Mouse (Mus musculus): ENCODE results near the gene Nkx3-2.

The Nkx3-2 gene

GRCm38 (mm10) chr5:41762141-41762946 is 2.0 kb downstream of the Nkx3-2 start:
- DNase-seq (ENCODE audit: low read depth, low spot score): no peak

- no peak for DNase-seq (ENCODE audit: low read depth, low spot score)
These were observed 2.7 kb downstream of the Nkx3-2 start for GRCm38 (mm10) chr5:41761509-41762140.

GRCm38 (mm10) chr5:41760831-41761508 is 3.3 kb downstream of the Nkx3-2 start:
- DNase-seq (ENCODE audit: low read depth, low spot score): no peak

GRCm38 (mm10) chr5:41760071-41760470 is 4.2 kb downstream of the Nkx3-2 start:
- no peak for DNase-seq (ENCODE audit: low read depth, low spot score)

- no peak for DNase-seq (ENCODE audit: low read depth, low spot score)
These were observed 5.3 kb downstream of the Nkx3-2 start for GRCm38 (mm10) chr5:41758671-41759639.

- no peak for DNase-seq (ENCODE audit: low read depth, low spot score)
These were observed 7.0 kb downstream of the Nkx3-2 start for GRCm38 (mm10) chr5:41757338-41757737.

- DNase-seq (ENCODE audit: low read depth, low spot score): no peak
These were observed 7.9 kb downstream of the Nkx3-2 start for GRCm38 (mm10) chr5:41756396-41756795.

- no peak for DNase-seq (ENCODE audit: low read depth, low spot score)
These were observed 8.8 kb downstream of the Nkx3-2 start for GRCm38 (mm10) chr5:41755373-41755960.

- no peak for DNase-seq (ENCODE audit: low read depth, low spot score)
These were observed 9.5 kb downstream of the Nkx3-2 start for GRCm38 (mm10) chr5:41754836-41755235.

- no peak for DNase-seq (ENCODE audit: low read depth, low spot score)
These were observed 10.0 kb downstream of the Nkx3-2 start for GRCm38 (mm10) chr5:41754226-41754775.

GRCm38 (mm10) chr5:41752721-41753120 is 11.6 kb downstream of the Nkx3-2 start:
- no peak for DNase-seq (ENCODE audit: low read depth, low spot score)

GRCm38 (mm10) chr5:41744898-41745780 is 19.2 kb downstream of the Nkx3-2 start:
- no peak for DNase-seq (ENCODE audit: low read depth, low spot score)

- DNase-seq (ENCODE audit: low read depth, low spot score): no peak
These were observed 20.1 kb downstream of the Nkx3-2 start for GRCm38 (mm10) chr5:41744234-41744633.

GRCm38 (mm10) chr5:41738817-41739216 is 25.5 kb downstream of the Nkx3-2 start:
- DNase-seq (ENCODE audit: low read depth, low spot score): no peak

GRCm38 (mm10) chr5:41737039-41737438 is 27.3 kb downstream of the Nkx3-2 start:
- no peak for DNase-seq (ENCODE audit: low read depth, low spot score)

GRCm38 (mm10) chr5:41727017-41727416 is 37.3 kb downstream of the Nkx3-2 start:
- no peak for DNase-seq (ENCODE audit: low read depth, low spot score)

- DNase-seq (ENCODE audit: low read depth, low spot score): no peak
These were observed 38.7 kb downstream of the Nkx3-2 start for GRCm38 (mm10) chr5:41725573-41725972.
